ENCODE assay signal across 8 mouse cellular contexts in the genomic region with DNA sequence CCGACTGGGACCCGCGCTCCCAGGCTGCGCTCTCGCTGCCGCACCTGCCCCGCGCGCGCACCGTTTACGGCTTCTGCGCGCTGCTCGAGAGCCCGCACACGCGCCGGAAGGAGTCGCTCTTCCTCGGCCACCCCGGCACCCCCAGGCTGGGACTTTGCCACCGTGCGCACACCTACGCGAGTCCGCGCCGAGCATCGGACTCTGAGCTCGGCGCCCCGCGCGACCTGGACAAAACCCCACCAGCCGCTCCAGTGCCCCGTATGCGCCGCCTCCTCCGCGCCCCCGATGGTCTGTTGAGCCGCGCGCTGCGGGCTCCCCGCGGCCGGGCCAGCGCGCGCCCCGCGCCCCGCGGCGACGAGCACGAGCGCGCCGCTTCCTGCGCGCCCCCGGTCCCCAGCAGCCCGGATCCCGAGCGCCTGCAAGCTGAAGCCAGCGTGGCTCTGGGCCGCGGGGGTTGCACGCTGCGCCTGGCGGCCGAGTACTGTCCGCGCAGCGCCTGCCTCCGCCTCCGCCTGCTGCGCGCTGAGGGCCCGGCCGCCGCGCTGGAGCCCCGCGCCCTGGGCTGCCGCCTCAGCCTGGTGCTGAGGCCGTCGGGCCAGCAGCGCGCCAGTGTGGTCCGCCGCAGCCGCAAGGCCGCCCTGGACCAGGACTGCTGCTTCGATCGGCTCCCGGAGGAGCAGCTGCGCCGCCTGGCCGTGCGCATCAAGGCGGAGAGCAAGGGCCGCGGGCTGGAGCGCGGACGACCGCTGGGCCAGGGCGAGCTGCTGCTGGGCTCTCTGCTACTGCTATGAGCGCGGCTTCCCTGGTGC. TPM values are rescaled to one million over a fixed set of nuclear protein-coding genes. Genes with fewer than 3 reads are reported as not detected.
DNase-seq lines count a peak whose midpoint lies in the region; ATAC-seq and TF ChIP-seq lines count a peak whose summit lies in the region.
"Not testable (repeated sequence)": the region's sequence is repeated elsewhere in the genome, so short reads cannot be mapped to it uniquely, and the experiment has no call there.

No protein-coding gene starts in this region.

- 0 out of 2 replicates have a peak, but pooled peaks have one; percentile 20 for TF ChIP-seq POLR2A in olfactory bulb, adult 2 months (IDR thresholded peaks at IDR 0.05; ENCODE audit: insufficient read depth, low read depth, low read length)

- H3K9me3 ChIP-seq in hindbrain, embryonic 13.5 days = not testable (repeated sequence)

- H3K27ac ChIP-seq in hindbrain, embryonic 13.5 days = peak overlapping the region; percentile 86
- peak overlapping the region; percentile 90 for H3K27ac ChIP-seq in olfactory bulb, adult 2 months (ENCODE audit: insufficient read depth, low read depth, low read length)

- H3K9ac ChIP-seq in hindbrain, embryonic 13.5 days = peak overlapping the region; percentile 82

- under 1% methylated on average over 97 of the region's 114 CpGs for WGBS in hindbrain, embryonic 13.5 days
- WGBS in olfactory bulb, adult 2 months = 1% methylated on average over 107 of the region's 114 CpGs

- peak; percentile 95 for ATAC-seq in hindbrain, embryonic 13.5 days (ENCODE audit: low FRiP score)

- peak; percentile 17 for DNase-seq in adrenal gland, adult 8-10 months
- peak; percentile 84 for DNase-seq in embryo, embryonic 11 days
- DNase-seq in gastrocnemius, postnatal 10 days = peak; percentile 62
- peak; percentile 54 to 75 for DNase-seq in layer of hippocampus, postnatal 25 days (ENCODE audit: extremely low spot score in 1 of 2, low spot score in 1 of 2)
- peak; percentile 36 to 38 for DNase-seq in lung, adult 18-20 months
- DNase-seq in thymus, postnatal 4 days = peak; percentile 28

- peak overlapping the region; percentile 64 for H3K4me3 ChIP-seq in hindbrain, embryonic 13.5 days
- H3K4me3 ChIP-seq in olfactory bulb, adult 2 months (ENCODE audit: insufficient read depth, low read depth, low read length) = peak overlapping the region; percentile 89

- not testable (repeated sequence) for TF ChIP-seq CTCF in olfactory bulb, adult 2 months (IDR thresholded peaks at IDR 0.05; ENCODE audit: insufficient read depth, low read depth, low read length)

- peaks cover 35% of the 10 kb centered on the region for H3K27me3 ChIP-seq in hindbrain, embryonic 13.5 days

- H3K36me3 ChIP-seq in hindbrain, embryonic 13.5 days = not testable (repeated sequence)

- peaks cover 18% of the 10 kb centered on the region for H3K4me1 ChIP-seq in hindbrain, embryonic 13.5 days (replicated peaks)
- H3K4me1 ChIP-seq in olfactory bulb, adult 2 months (ENCODE audit: control insufficient read depth, insufficient read depth, low read length) = not testable (repeated sequence)

- peak overlapping the region; percentile 84 for H3K4me2 ChIP-seq in hindbrain, embryonic 13.5 days

RNA-seq across cellular contexts. Expression of a gene that starts 0.9 kb away (rescaled TPM):
- under 1 TPM; 0.51 to 0.98 (median 0.80) TPM for total RNA-seq in adrenal gland, adult 8-10 months (2022)
- under 1 TPM in 1 of 2 experiments, not detected in 1; 0.38 TPM for total RNA-seq in gastrocnemius, postnatal 10 days (2021)
- polyA plus RNA-seq in hindbrain, embryonic 13.5 days (2015; fragmentation: Nextera tagmentation; extraction: Ambion mirVana) = 0.35 and 0.49 TPM in 2 replicates
- total RNA-seq in layer of hippocampus, postnatal 25 days (2021) = 10 to 100 TPM in 1 of 2 experiments, 1 to 10 TPM in 1; 7.9 to 10.0 TPM
- not detected in 2 replicates for polyA plus RNA-seq in olfactory bulb, adult 2 months (2012; ENCODE audit: insufficient read depth, insufficient read length, low replicate concordance, missing spikeins)

Comparison
In these comparisons a context has a peak if more than half of its experiments do, and no peak if none do; other contexts are left out.
1. Peak in every context shown above with its lines: DNase-seq, ATAC-seq, H3K4me3 ChIP-seq and H3K27ac ChIP-seq.
2. DNase-seq: peak in every context shown above with its lines; median percentile 84 in embryo, embryonic 11 days; 64 in layer of hippocampus, postnatal 25 days; 62 in gastrocnemius, postnatal 10 days; 37 in lung, adult 18-20 months; 28 in thymus, postnatal 4 days; 17 in adrenal gland, adult 8-10 months.
3. RNA of a gene that starts 0.9 kb away (total RNA-seq): 7.9 to 10.0 TPM in layer of hippocampus, postnatal 25 days; 0.51 to 0.98 TPM in adrenal gland, adult 8-10 months and 0.38 TPM in gastrocnemius, postnatal 10 days; every median in the first group is over 4 times any median in the second.